Mouse (Mus musculus) monocyte, adult 5-6 weeks (primary cell): ENCODE data around the gene Kif5c. TPM values are rescaled to one million over a fixed set of nuclear protein-coding genes. Genes with fewer than 3 reads are reported as not detected.

Experiments
- ATAC-seq: fragments of 153-309, 156-312 bp; replicated peaks from 2 replicates; pipeline ENCODE4 v1.8.0; 2017; ENCODE audit warnings: mild to moderate bottlenecking; ENCODE audit not compliant: low TSS enrichment, insufficient number of reproducible peaks, severe bottlenecking, poor library complexity, low FRiP score
- total RNA-seq: library from RNA; stranded (forward); fragments of 200-1000, 200-491, 200-594 nt; gene quantifications from 3 replicates; pipeline ENCODE4 v1.2.3, GENCODE M21; 2017

Kif5c gene
- total RNA-seq, 1 experiment from 2014 or later: not detected

DNA sequence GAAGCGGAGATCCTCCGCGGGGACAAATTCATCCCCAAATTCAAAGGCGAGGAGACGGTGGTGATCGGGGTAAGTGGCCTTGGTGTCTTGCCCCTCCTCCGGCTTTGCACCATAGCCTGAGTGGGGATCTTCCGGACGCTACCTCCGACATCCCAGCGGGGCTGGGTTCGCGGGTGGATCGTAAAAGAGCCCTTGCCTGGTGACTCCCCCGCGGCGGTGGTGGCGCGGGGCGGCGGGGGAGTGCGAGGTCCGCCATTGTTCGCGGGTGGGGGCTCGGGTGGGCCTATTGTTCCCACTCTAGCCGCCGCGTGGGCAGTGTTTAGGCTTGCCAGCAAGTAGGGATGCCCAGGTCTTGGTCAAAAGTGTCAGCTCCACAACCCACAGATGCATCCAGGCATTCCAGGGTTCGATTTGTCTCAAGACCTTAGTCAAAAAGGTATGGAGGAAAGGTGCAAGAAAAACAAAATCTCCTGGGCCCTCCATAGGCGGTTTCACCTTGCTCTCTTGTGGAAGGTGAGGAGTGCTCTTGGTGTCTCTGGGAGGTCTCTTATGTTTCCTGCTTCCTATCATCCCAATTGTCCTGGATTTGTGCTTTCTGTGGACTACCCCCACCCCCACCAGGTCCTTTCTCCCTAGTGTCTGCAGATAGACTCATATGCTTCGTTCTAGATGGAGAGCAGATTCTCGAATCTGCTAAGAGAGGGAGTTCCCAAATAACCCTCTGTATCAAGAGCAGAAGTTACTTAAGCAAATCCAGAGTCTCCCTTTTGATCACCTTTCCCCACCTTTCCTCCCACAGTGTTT is 823 bp downstream of the Kif5c start:
- ATAC-seq: no peak

DNA sequence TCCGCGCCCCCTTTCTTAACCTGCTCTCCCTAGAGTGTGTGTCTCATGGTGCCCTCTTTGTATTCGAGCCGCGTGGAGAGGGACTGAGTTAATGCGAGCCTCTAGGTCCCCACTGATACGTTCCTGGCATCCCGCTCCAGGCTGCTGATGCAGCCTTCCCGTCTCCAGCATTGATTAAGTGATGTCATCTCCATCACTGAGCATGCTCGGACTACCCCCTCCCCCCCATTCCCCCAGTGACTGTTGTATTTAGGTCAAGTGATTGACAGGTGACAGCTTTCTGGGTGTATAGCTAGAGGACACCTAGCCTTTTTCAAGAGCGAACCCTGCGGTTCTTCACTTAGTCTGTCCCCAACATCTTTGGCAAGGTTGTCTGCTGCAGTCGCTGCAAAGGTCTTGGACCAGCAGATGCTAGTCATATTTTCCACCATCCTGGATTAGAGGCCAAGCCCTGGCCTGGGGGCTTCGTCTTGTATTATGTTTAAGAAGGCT is 1.6 kb downstream of the Kif5c start:
- ATAC-seq: no peak

- ATAC-seq: no peak
These were observed 2.1 kb downstream of the Kif5c start for GRCm38 (mm10) chr2:49621234-49621633.

DNA sequence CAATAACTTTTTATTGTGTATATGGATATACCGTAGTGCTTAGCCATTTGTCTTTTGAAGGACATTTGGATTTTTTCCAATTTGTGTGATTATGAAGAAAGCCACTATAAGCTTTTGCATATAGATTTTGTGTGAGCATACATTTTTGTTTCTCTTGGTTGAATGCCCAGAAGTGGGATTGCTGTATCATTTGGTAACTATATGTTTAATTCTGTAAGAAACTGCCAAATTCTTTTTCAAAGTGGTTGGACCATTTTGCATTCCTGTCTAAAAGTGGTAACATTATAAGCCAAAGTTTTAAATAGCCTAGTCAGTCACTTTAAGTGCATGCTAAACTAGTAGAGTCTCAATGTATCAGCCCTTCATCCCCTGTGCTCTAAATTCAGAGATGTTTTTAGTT is 6.5 kb downstream of the Kif5c start:
- ATAC-seq: no peak

- ATAC-seq: no peak
These were observed 8.5 kb downstream of the Kif5c start for GRCm38 (mm10) chr2:49627611-49628010.

- ATAC-seq: no peak
These were observed 9.1 kb downstream of the Kif5c start for GRCm38 (mm10) chr2:49628094-49628705.

DNA sequence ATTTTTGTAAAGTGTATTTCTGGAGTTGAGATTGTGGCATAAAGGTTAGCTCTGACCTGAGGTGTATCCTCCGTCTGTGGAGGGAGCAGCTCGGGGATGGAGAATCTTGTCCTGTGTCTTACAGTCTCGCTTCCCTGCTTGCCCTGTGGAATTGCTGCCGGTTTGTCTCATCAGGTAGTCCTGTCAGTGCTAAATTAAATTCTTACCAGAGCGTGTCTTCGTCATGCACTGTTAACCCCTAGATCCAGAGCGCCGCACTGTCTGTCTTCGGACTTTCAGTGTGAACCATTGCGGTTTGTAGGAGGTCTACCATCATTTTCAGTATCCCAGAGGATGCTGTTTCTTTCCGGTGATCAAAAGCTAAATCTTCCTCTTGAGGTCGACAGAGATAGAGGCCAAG is 10.1 kb downstream of the Kif5c start:
- no peak for ATAC-seq

DNA sequence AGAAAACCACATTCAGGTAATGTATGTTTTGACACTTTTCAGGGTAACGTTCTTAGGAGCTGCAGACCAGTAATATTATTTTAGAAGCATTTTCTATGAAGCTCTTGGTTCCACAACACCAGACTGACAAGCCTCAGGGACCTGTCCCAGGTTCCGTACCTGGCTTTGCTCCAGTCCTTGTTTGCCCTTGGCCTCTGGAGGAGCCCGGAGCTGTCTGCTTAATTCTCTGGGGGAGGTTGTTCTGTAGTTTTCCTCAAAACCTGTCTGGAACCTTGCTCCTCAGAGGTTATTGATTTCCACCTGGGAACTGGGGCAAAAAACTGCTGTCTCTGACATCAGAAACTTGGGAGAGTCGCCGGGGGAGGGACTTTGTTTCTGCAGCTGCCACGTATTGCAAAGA is 11.5 kb downstream of the Kif5c start:
- ATAC-seq: no peak

DNA sequence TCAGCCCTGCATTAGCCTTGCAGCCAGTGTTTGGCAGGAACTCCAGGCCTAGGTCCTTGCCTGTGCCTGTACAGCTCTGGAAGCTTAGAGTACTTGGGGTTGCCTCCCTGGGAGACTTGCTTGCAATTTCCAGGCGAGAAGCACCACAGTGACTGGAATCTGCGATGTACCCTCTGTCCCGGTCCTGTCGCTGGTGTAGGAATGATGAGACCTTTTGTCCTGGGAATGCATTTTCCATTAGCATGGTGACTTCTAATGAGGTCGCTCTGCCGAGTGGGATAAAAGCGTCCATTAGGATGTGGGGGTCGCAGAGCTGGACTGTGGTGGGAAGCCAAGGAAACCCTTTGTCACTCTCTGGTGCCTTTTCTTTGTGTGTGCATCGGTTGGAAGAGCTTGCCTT is 14.1 kb downstream of the Kif5c start:
- no peak for ATAC-seq

- no peak for ATAC-seq
These were observed 23.7 kb downstream of the Kif5c start for GRCm38 (mm10) chr2:49642761-49643160.

- ATAC-seq: no peak
These were observed 24.7 kb downstream of the Kif5c start for GRCm38 (mm10) chr2:49643756-49644155.

DNA sequence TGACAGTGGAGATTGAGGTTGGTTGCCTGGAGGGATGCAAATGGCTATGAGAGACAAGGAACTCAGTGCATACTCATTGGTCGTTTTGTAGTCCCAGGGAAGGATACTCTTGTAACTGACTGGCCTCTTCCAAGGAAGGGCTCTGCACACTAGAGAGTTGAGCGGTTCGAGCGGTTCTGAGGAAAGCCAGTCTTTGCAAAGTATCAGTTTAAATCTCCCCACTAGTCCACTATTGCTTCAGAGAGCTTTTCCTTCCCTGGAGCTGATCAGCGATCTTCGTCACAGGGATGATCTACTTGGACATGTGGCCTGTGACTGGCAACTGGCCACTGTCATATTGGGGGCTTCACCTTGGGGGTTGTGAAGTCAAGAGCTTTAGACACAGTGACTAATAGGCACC is 28.5 kb downstream of the Kif5c start:
- no peak for ATAC-seq

DNA sequence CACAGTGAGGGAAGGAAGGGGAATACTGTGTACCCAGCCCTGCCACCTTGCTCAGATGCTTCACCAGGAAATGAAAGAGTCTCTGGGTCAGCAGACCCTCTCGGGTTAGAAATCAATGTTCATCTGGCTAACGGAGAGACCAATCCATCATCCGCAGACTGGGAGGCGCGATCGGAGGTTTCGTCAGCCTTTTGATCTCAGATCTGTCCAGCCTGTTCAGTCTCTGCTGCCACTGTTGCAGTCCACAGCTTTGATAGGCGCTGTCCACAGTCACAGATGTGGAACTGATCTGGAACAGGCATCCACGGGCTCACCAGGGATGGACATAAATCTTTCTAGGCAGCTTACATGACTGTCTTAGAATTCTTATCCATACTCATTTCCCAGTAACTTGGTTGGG is 29.2 kb downstream of the Kif5c start:
- ATAC-seq: no peak

GRCm38 (mm10) chr2:49648806-49649205 is 29.7 kb downstream of the Kif5c start:
- ATAC-seq: no peak

DNA sequence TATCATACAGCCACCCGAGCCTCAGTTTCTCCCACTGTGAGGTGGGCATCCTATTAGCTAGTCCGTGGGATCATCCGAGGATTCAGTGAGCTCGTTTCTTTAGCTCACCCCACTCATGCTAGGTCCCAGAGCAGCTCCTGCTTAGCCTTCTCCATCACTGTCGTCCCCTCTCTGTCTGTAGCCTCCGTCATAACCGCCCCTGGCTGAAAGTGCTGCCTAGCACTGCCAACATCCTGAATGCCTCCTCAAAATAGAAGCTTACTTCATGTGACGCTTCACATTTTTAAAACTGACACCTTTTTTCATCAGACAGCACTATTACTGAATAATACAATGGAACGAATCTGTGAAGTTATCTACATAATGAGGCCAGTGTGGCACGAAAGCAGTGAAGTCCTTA is 30.1 kb downstream of the Kif5c start:
- no peak for ATAC-seq

DNA sequence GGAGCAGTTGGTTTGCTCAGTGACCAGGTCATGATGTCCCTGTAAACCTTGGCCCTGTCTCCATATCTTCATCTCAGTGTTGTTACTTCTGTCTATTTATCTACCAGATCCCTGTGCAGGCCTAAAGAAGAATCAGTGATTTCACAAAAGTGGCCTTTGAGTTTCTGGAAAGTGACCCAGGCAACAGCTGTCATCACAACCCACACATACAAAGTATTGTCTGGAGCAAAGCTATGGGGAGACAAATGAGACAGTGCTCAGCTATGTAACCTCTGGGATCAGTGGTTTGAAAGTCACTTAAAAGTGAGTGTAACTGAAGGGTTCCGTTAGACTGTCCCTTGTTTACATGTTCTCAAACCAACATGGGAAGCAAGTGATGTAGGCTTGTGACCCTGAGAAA is 32.6 kb downstream of the Kif5c start:
- ATAC-seq: no peak

GRCm38 (mm10) chr2:49654606-49655005 is 35.5 kb downstream of the Kif5c start:
- ATAC-seq: no peak

GRCm38 (mm10) chr2:49655195-49655873 is 36.2 kb downstream of the Kif5c start:
- ATAC-seq: no peak

GRCm38 (mm10) chr2:49655874-49656195 is 36.7 kb downstream of the Kif5c start:
- ATAC-seq: no peak

- ATAC-seq: no peak
These were observed 37.9 kb downstream of the Kif5c start for GRCm38 (mm10) chr2:49656988-49657387.
